11 mouse cellular contexts compared by ENCODE assay signal in the genomic region with DNA sequence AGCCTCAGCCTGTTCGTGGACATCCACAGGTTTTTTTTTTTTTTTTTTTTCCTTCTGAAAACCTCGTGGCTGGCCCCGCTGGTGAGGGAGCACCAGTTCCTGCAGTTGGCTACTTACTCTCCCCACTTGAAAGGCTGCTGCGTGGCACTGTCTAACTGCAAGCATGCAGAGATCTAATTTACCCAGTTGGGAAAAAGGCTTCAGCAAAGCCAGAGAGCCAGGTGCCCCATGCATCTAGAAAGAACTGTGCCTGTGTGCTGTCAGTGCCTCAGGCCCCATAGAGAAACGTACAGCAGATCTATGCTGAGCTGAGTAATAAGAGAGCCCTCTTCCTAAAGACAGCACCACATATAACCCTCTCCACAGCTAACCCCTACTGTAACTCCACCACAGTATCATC. TPM values are rescaled to one million over a fixed set of nuclear protein-coding genes. Genes with fewer than 3 reads are reported as not detected.
DNase-seq lines count a peak whose midpoint lies in the region; ATAC-seq and TF ChIP-seq lines count a peak whose summit lies in the region.
"Had no signal": no experiment of that assay in that cellular context is flagged by ENCODE, and none has a peak within 500 bp of the region (broad histone marks: within the 10 kb centered on the region; RNA-seq: fewer than 3 reads in every experiment).

No protein-coding gene starts in this region.

- H3K9ac ChIP-seq in heart, embryonic 12.5 days = no peak overlapping the region
- H3K9ac ChIP-seq in forebrain, embryonic 13.5 days = peak overlapping the region; percentile 85
- no peak overlapping the region for H3K9ac ChIP-seq in liver, embryonic 13.5 days

- H3K4me1 ChIP-seq in heart, embryonic 12.5 days (replicated peaks) = peaks cover 48% of the 10 kb centered on the region
- H3K4me1 ChIP-seq in forebrain, embryonic 13.5 days = peaks cover 71% of the 10 kb centered on the region
- H3K4me1 ChIP-seq in liver, embryonic 13.5 days (replicated peaks) = peaks cover 20% of the 10 kb centered on the region
- H3K4me1 ChIP-seq in cerebellum, adult 2 months (ENCODE audit: control insufficient read depth, insufficient read depth, low read length) = no peaks in the 10 kb centered on the region; the same call in 1 of the 2 replicates

- DNase-seq in heart, postnatal 14 days = no peak
- DNase-seq in 3T3-L1 (ENCODE audit: low read depth, low spot score) = peak; percentile 33
- no peak for DNase-seq in liver, embryonic 13.5 days
- no peak for DNase-seq in retina, embryonic 14.5 days (ENCODE audit: low spot score)
- no peak for DNase-seq in cerebellum, adult 2 months
- no peak for DNase-seq in adrenal gland, postnatal 25 days

- TF ChIP-seq POLR2A in cerebellum, adult 2 months (IDR thresholded peaks at IDR 0.05; ENCODE audit: borderline replicate concordance, insufficient read depth, low read length) = no peak

- H3K27me3 ChIP-seq in heart, embryonic 12.5 days (replicated peaks) = 0 out of 2 replicates have a peak, but pooled peaks cover 6% of the 10 kb centered on the region
- H3K27me3 ChIP-seq in forebrain, embryonic 13.5 days = no peaks in the 10 kb centered on the region
- no peaks in the 10 kb centered on the region; the same call in 1 of the 2 replicates for H3K27me3 ChIP-seq in liver, embryonic 13.5 days
- H3K27me3 ChIP-seq in cerebellum, adult 2 months (ENCODE audit: control insufficient read depth, insufficient read depth, low read length) = no peaks in the 10 kb centered on the region; the same call in 1 of the 2 replicates

- no peak for TF ChIP-seq CTCF in cerebellum, adult 2 months (IDR thresholded peaks at IDR 0.05; ENCODE audit: borderline replicate concordance, insufficient read depth, low read depth, low read length)

- no peak overlapping the region for H3K4me3 ChIP-seq in heart, embryonic 12.5 days
- peak overlapping the region; percentile 60 for H3K4me3 ChIP-seq in forebrain, embryonic 13.5 days
- H3K4me3 ChIP-seq in liver, embryonic 13.5 days (replicated peaks) = peak overlapping the region; percentile 50; the same call in 1 of the 2 replicates
- H3K4me3 ChIP-seq in cerebellum, adult 2 months (replicated peaks; ENCODE audit: insufficient read depth, low read depth, low read length) = no peak overlapping the region

- H3K9me3 ChIP-seq in heart, embryonic 12.5 days (replicated peaks) = 0 out of 2 replicates have a peak, but pooled peaks cover 5% of the 10 kb centered on the region
- no peaks in the 10 kb centered on the region; the same call in 1 of the 2 replicates for H3K9me3 ChIP-seq in forebrain, embryonic 13.5 days (replicated peaks)
- no peaks in the 10 kb centered on the region for H3K9me3 ChIP-seq in liver, embryonic 13.5 days (replicated peaks)

- 17% methylated on average over 5 of the region's 5 CpGs for WGBS in heart, embryonic 12.5 days
- 5% methylated on average over 5 of the region's 5 CpGs for WGBS in forebrain, embryonic 13.5 days
- 16% methylated on average over 5 of the region's 5 CpGs for WGBS in liver, embryonic 13.5 days (ENCODE audit: insufficient replicate concordance)
- 46% methylated on average over 5 of the region's 5 CpGs for WGBS in cerebellum, adult 2 months

- peak overlapping the region; percentile 74 for H3K4me2 ChIP-seq in heart, embryonic 12.5 days
- peak overlapping the region; percentile 74 for H3K4me2 ChIP-seq in forebrain, embryonic 13.5 days
- peak overlapping the region; percentile 49 for H3K4me2 ChIP-seq in liver, embryonic 13.5 days

- ATAC-seq in heart, embryonic 12.5 days (ENCODE audit: insufficient number of reproducible peaks, low FRiP score) = no peak
- no peak for ATAC-seq in forebrain, embryonic 13.5 days
- ATAC-seq in liver, embryonic 13.5 days (ENCODE audit: low read depth) = no peak
- ATAC-seq: CD4-positive, CD25-positive, alpha-beta regulatory T cell, adult 4 months had no signal

- H3K36me3 ChIP-seq in heart, embryonic 12.5 days = no peaks in the 10 kb centered on the region
- no peaks in the 10 kb centered on the region for H3K36me3 ChIP-seq in forebrain, embryonic 13.5 days (ENCODE audit: poor library complexity, severe bottlenecking)
- H3K36me3 ChIP-seq in liver, embryonic 13.5 days = no peaks in the 10 kb centered on the region

- no peak overlapping the region; the same call in 1 of the 2 replicates for H3K27ac ChIP-seq in heart, embryonic 12.5 days (ENCODE audit: poor library complexity, severe bottlenecking)
- peak overlapping the region; percentile 98 for H3K27ac ChIP-seq in forebrain, embryonic 13.5 days
- H3K27ac ChIP-seq in liver, embryonic 13.5 days = 0 out of 2 replicates have a peak overlapping the region, but pooled peaks have one; percentile 71
- H3K27ac ChIP-seq in cerebellum, adult 2 months (ENCODE audit: insufficient read depth, low read length) = no peak overlapping the region

- intact Hi-C loops in heart, postnatal 14 days (cut with DNase I) = no loop called here

RNA-seq across cellular contexts. Expression of gene Masp1, which starts 0.5 kb away (rescaled TPM):
- polyA plus RNA-seq in heart, embryonic 12.5 days (2016; fragmentation: Nextera tagmentation; extraction: Ambion mirVana) = 12.4 and 14.5 TPM in 2 replicates
- total RNA-seq in heart, postnatal 14 days (2021) = 10 to 100 TPM; 20.5 to 23.5 TPM
- polyA plus RNA-seq in forebrain, embryonic 13.5 days (2015; fragmentation: Nextera tagmentation; extraction: Ambion mirVana) = 53.5 and 55.9 TPM in 2 replicates
- 14.3 and 17.8 TPM in 2 replicates for polyA plus RNA-seq in liver, embryonic 13.5 days (2015; fragmentation: Nextera tagmentation; extraction: Ambion mirVana)
- polyA plus RNA-seq in cerebellum, adult 2 months (2012; rRNA removed) = 13.3 and 13.7 TPM in 2 replicates
- total RNA-seq in adrenal gland, postnatal 25 days (2021) = 119 TPM in 2 replicates
- total RNA-seq: common myeloid progenitor, adult 5-6 weeks; neutrophil, adult 5-6 weeks had no signal
- polyA plus RNA-seq: CD4-positive, CD25-positive, alpha-beta regulatory T cell, adult 4 months had no signal

RNA-seq across cellular contexts. Expression of gene Rtp4, which starts 1.0 kb away (rescaled TPM):
- 7.4 and 8.0 TPM in 2 replicates for polyA plus RNA-seq in heart, embryonic 12.5 days (2016; fragmentation: Nextera tagmentation; extraction: Ambion mirVana)
- 1 to 10 TPM; 2.4 to 3.0 TPM for total RNA-seq in heart, postnatal 14 days (2021)
- 2.3 and 3.3 TPM in 2 replicates for polyA plus RNA-seq in forebrain, embryonic 13.5 days (2015; fragmentation: Nextera tagmentation; extraction: Ambion mirVana)
- 6.5 and 6.7 TPM in 2 replicates for polyA plus RNA-seq in liver, embryonic 13.5 days (2015; fragmentation: Nextera tagmentation; extraction: Ambion mirVana)
- polyA plus RNA-seq in cerebellum, adult 2 months (2012; rRNA removed) = 4.4 TPM in 2 replicates
- total RNA-seq in adrenal gland, postnatal 25 days (2021) = 9.7 and 15.2 TPM in 2 replicates

Comparison
In these comparisons a context has a peak if more than half of its experiments do, and no peak if none do; other contexts are left out.
1. H3K27ac ChIP-seq: peak in forebrain, embryonic 13.5 days (single experiment) and liver, embryonic 13.5 days (single experiment); none in heart, embryonic 12.5 days (single experiment) and cerebellum, adult 2 months (single experiment).
2. H3K4me3 ChIP-seq: peak in forebrain, embryonic 13.5 days (single experiment) and liver, embryonic 13.5 days (single experiment); none in heart, embryonic 12.5 days (single experiment) and cerebellum, adult 2 months (single experiment).
3. Peak in every context shown above with its lines, with median percentiles within 50 percentile points of each other: H3K4me2 ChIP-seq.